Mouse (Mus musculus): ENCODE measurements around the gene Pcsk2. TPM values are rescaled to one million over a fixed set of nuclear protein-coding genes. Genes with fewer than 3 reads are reported as not detected.
A peak's percentile ranks its signal among the peaks of the same experiment; 100 is the strongest.

Gene Pcsk2
- polyA plus RNA-seq, 1 experiment, result 0.79 TPM

DNA sequence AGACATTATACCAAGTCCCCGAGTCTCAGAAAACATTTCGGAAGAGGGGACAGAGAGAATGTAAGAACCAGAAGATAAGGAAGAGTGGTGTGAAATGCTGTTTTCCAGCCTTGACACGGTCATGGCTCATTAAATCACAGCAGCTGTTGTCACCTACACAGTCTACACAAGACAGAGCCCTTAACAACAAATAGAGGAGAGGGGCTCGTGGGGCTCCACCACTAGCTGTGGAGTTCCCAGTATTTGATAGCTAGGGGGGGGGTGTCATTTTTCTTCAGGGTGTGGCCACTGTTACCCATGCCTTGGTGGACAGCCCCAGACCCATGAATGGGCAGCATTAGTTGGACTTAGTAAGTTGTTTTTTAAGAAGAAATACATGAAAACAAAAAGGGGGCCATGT is 266.3 kb downstream of the Pcsk2 start:
- DNase-seq (ENCODE audit: low read depth, low spot score), result no peak
- WGBS, result 66% methylated on average over 4 of the region's 4 CpGs

DNA sequence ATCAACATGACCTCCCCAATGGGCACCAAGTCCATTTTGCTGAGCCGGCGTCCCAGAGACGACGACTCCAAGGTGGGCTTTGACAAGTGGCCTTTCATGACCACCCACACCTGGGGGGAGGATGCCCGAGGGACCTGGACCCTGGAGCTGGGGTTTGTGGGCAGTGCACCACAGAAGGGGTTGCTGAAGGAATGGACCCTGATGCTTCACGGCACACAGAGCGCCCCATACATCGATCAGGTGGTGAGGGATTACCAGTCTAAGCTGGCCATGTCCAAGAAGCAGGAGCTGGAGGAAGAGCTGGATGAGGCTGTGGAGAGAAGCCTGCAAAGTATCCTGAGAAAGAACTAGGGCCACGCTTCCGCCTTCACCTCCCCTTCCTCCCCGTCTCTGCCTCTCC is 267.5 kb downstream of the Pcsk2 start:
- WGBS, result 89% methylated on average over 11 of the region's 11 CpGs
- no peak for DNase-seq (ENCODE audit: low read depth, low spot score)

DNA sequence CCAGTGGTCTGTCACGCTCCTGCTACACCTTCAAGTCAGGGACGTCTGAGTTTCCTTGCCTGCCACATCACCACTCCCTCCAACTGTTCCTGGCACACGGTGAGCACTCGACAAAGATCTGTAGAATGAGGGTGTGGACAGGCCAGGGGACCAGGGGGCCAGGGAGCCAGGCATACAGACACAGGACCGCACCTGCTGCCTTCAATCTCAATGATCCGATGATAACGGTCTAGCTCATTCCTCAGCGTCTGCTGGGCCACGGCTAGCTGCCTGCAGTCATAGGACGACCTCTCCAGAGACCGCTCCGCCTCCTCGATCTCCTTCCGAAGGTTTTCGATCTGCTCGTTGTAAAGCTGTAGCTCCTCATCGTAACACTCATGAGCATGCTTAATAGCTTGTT is 285.7 kb downstream of the Pcsk2 start:
- DNase-seq (ENCODE audit: low read depth, low spot score), result no peak

DNA sequence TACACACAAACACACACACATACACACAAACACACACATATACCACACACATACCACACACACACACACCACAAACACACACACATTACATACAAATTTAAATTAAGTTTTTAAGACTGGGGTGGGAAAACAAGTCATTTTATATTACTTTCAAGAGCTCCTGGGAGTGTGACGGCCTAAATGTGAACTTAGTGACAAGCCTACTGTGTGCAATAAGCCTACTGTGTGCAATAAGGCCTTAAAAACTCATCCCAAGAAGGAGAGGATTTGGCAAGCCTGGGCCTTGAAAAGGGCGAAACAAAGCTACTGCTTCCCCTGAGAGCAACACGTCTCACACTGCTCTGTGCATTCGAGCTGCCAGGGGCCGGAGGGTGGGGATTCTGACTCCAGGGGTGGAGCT is 286.8 kb downstream of the Pcsk2 start:
- DNase-seq (ENCODE audit: low read depth, low spot score), result no peak
- WGBS, result 88% methylated on average over 5 of the region's 5 CpGs

More for the DNA sequence above, 285.7 kb downstream of the Pcsk2 start:
- WGBS, result 63% methylated on average over 17 of the region's 17 CpGs

DNA sequence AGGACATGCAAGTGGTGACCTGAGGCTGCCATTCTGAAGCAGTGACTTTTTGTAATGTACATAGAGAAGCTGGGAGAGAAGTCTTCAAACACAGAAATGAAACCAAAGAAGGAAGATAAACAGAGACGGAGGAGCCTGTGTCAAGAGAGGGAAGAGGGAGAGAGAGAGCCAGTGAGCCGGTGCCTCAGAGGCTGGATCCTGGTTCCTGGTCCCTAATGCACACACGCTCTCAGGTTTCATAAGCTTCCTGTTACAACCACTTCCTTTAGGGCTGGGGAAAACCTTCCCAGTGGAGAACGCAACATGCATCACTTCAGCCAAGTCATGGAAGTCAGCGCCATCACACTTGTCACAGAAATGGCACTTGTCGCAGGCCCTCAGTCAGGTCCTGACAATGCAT is 288.1 kb downstream of the Pcsk2 start:
- no peak for DNase-seq (ENCODE audit: low read depth, low spot score)
- WGBS, result 45% methylated on average over 6 of the region's 6 CpGs

DNA sequence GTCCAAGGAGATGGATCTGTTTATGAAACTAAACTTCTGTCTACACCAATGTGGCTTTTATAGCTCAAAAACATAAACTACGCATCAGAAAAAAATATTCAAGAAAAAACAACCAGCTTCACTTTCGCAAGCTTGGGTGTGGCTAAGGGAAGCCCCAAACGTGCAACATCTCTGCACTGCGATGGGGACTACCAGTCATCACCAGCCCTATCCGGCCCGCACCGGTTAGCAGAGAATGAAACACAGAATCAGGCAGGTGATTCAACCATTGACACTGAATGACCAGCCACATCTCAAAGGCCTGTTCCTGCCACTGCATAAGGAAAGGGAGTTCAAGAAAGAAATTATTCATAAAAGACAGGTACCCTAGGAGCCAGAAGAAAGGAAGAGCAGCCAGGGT is 289.9 kb downstream of the Pcsk2 start:
- WGBS, result 69% methylated on average over 7 of the region's 7 CpGs
- no peak for DNase-seq (ENCODE audit: low read depth, low spot score)

DNA sequence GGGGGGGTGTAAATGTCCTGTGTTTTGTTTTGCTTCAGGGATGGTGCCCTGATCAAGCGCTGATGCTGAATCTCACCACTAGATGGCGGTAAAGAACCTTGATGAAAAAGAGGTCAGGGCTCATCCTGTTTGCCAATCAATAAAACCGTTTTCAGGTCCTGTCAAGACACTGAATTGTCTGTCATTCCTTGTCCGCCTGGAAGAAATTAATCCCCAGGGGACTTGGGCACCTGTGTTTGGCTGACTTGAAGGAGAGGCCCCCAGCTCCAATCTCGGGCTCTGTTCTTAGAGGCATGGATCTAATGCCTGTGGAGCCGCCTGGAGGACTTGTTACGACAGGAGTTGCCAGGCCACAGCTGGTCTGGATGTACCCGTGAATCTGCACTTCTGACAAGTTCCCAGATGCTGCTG is 291.3 kb downstream of the Pcsk2 start:
- WGBS, result 5% methylated on average over 8 of the region's 8 CpGs
- peak; percentile 70 for DNase-seq (ENCODE audit: low read depth, low spot score)

DNA sequence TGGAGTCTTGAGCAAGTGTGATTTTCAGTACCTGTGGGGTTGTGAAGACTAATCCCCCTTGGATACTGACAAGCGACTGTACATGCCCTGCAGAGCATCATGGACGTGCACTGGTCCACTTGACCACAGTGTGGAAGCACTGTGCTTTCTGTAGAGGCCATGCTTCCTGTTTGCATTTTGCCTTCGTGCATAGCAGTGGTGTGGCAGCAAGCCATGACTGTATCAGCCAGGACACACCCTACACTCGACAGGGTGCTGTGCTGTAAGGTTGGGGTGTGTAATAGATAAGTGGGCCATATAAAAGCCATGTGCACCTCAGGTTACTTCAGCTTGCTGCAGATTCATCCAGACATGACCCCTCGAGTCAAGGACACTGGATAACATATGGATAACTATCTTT is 292.7 kb downstream of the Pcsk2 start:
- peak; percentile 75 for DNase-seq (ENCODE audit: low read depth, low spot score)
- 12% methylated on average over 5 of the region's 5 CpGs for WGBS

DNA sequence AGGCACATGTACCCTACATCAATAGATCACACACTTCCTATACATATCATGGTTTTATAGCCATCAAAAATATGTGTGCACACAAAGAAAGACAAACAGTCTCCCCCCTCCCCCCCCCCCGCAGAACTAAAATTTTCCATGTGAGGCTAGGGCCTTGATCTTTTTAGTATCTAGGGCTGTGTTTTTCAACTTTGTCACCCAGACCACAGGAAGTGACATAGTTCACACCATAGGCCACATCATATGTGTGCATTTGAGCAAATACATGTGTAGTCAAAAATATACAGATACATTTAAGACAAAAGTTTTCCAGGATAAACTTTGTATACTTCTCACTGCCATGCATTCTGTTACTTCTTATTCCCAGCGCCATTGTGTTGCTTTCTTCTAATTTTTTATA is 293.5 kb downstream of the Pcsk2 start:
- no peak for DNase-seq (ENCODE audit: low read depth, low spot score)
- WGBS, result 69% methylated on average over 2 of the region's 2 CpGs

DNA sequence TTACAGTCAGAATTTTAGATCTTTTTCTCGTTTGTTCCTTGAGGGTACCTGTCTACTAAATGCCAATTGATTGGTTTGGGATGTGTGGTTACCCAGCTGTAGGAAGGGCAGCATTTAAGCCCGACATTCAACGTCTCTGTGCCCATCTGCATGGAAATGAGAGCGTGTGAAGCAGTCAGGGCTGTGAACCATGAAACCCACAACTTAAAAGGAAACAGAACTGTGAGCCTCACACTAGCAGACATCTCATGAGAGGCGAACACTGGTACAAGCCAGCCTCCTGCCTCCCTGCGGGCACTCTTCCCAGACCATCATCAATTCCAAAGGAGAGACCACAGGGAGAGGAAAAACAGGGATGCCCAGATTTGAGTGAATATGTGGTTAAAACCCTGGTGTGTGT is 294.9 kb downstream of the Pcsk2 start:
- no peak for DNase-seq (ENCODE audit: low read depth, low spot score)
- 87% methylated on average over 6 of the region's 6 CpGs for WGBS

DNA sequence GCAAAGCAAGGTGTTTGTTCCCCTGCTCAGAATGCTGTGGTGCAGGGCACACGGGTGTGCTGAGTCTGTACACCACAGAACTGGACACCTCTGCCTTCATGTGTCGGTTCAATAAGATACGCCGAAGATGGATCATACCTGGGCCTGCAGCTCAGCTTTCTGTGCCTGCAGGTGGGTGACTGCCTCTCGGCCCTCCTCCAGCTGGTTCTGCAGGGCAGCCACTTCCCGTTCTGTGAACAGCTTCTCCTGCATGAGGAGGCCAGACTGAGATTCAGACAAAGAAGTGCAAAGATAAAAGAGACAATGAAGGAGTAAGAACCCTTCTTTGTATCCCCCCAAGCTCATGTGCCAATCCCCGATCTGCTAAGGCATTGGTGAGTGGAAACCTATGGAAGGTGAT is 295.6 kb downstream of the Pcsk2 start:
- DNase-seq (ENCODE audit: low read depth, low spot score), result no peak
- WGBS, result 90% methylated on average over 7 of the region's 7 CpGs

DNA sequence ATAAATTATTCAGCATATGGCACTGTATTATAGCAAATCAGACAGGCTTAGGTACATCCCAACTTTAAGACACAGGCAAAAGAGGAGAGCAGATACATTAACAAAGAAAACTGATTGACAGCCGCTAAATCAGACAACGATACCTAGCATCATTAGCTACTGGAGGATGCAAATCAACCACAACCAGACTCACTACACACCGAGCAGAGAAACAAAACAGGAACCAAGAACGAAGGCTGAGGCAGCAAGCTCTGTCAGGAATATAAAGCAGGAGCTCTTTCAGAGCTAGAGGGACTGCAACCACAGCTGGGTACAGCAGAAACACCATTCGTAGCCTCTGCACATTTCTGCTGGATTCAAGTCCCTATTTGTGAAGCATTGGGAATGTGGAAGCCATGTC is 298.8 kb downstream of the Pcsk2 start:
- 86% methylated on average over 5 of the region's 5 CpGs for WGBS
- no peak for DNase-seq (ENCODE audit: low read depth, low spot score)

DNA sequence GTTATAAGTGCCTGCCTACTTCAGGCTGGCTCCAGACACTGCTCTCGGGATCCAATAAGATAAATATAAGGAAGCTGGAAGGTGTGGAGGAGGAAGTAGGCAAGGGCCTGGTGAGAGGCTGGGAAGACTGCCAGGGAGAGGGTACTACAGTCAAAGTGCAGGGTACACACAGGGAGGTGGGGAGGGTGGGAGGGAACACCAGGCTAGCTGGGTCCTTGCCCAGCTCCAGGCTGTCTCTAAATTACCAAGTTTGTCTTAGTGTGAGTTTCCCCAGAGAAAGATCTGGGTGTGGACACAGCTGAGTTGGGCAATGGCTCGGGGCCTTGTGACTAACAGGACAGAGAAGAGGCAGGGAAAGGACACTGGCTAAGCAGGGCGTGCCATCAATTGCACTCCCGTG is 300.8 kb downstream of the Pcsk2 start:
- WGBS, result 22% methylated on average over 4 of the region's 4 CpGs
- DNase-seq (ENCODE audit: low read depth, low spot score), result peak; percentile 78

DNA sequence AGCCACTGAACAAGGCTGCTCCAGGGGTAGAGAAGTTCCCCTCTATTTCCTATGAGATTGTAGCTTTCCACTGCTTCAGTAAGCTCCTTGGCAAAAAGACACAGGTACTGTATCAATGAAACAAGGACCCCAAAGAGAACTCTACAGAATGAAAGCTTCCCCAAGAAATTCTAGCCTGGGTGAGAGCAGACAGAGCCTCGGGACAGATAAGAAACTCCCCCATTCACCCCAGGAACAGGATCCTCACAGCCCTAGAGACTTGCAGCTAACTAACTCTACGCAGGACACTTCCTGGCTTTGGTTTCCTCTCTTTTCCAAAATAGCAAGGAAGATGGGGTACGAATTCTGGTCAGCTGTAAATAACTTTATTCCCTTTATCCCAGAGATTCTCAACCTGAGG is 301.3 kb downstream of the Pcsk2 start:
- WGBS, result 57% methylated on average over 3 of the region's 3 CpGs
- DNase-seq (ENCODE audit: low read depth, low spot score), result no peak

DNA sequence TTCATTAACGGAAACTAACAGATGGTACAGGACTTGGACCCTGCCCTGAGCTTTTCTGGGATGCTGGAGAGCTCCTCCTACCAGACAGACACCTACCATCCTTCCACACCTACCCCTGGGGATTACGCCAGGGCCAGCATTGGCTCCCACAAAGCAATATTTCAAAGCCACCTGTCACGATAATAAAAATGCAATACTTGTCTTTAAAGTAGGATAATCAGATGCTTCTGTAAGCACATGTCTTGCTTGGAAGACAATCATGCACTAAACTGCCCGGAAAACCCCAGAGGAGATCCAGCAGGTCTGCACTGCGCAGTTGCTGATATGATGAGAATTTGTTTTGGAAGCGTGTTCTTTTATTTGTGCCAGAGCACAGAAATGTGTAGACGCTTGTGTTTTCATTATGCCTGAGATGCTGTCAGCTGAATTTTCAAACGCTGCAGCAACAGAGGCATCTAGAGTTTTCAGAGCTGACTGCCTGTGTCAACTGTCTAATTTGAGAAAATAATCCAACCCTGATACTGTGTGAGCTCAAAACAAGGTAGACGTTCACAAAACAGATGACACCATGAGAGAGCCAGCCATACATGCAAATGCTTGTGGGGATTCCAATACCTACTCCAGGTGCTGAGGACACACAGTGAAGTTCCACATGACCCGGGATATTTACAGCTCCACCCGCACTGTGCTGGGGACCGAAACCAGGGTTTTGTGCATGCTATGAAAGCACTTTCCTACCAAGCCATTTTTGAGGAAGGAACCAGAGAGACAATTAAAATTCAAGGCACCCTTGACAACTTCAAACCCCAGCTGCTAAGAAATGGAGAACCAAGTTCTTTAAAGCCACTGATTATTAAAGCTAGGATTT is 305.6 kb downstream of the Pcsk2 start:
- WGBS, result 36% methylated on average over 12 of the region's 12 CpGs
- no peak for DNase-seq (ENCODE audit: low read depth, low spot score)

DNA sequence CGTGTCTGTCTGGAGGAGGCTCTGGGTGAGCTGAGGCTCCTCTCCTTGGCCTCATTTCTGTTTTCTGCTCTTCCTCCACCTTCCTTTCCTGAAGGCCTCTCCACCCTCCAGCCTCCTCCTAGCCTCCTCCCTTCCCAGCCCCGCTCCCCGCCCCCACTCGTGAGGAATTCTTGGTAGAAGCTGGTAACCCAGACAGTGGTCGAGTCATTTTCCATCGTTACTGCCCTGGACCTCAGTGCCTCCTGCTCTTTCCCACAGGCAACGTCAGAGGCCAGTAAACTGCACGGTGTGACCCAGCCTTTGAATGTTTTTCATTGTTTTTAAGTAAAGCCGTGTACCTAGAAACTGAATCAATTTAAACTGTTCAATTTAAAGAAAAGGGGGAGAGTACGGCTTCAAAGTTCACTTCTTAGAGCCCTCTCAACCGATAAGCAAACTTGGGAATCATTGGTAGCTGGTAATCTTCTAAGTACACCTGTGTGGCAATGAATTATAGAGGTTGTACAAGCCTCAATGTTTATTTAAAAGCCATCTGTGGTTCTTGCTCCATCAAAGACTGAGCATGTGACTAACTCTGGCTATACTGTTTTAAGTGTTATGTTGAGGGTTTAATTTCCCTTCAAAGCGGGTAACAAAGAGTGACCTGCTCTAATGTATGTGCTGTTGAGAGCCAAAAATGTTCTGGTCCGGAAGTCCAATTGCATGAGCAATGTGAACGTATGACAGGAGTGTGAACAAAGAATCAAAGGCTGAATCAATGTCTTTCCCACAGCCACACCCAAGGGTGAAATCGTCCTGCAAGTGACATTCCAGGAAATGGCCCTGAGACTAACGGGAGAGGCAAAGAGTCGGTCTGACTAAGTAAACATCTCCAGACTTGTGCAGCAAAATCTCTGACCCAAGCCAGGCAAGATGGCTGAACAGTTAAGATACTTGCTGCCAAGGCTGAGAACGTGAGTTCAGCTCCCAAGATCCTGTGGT is 306.6 kb downstream of the Pcsk2 start:
- 21% methylated on average over 18 of the region's 18 CpGs for WGBS
- DNase-seq (ENCODE audit: low read depth, low spot score), result peak; percentile 79

DNA sequence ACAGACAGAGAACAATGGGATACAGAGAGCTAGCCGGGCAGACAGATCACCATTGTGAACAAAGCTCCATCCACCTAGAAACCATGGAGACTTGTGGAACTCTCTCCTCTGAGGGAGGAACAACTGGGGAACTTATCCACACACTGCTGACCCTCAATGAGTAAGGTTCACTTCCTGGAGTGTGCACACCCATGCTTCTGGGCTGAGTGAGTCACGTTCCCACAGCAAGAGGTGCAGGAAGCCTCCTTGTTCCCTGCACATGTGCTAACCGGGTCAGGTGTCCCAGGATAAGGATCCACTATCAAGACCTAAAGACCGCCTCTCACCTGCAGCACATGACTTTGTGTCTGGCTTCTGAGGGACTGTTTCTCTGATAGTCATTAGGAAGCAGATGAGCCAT is 307.5 kb downstream of the Pcsk2 start:
- WGBS, result 25% methylated on average over 4 of the region's 4 CpGs
- DNase-seq (ENCODE audit: low read depth, low spot score), result peak; percentile 39

DNA sequence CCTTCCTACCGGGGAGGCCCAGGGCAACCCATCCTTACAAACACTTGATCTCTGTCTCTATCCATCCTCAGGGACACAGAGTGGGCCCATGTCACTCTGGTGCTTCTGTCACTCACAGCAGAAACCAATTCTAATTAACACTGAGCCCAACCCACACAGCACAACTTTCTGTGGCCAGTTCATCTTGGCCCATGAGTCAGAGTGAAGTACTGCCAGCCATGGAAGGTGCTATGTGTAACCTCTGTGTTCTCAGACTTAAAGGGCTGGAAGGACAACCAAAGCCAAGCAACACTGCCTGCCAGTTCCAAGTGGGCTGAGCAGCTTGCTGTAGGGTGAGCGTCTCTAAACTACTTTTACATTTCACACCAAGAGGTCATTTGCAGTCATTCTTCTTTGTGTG is 313.2 kb downstream of the Pcsk2 start:
- no peak for DNase-seq (ENCODE audit: low read depth, low spot score)
- WGBS, result 92% methylated on average over 2 of the region's 2 CpGs

DNA sequence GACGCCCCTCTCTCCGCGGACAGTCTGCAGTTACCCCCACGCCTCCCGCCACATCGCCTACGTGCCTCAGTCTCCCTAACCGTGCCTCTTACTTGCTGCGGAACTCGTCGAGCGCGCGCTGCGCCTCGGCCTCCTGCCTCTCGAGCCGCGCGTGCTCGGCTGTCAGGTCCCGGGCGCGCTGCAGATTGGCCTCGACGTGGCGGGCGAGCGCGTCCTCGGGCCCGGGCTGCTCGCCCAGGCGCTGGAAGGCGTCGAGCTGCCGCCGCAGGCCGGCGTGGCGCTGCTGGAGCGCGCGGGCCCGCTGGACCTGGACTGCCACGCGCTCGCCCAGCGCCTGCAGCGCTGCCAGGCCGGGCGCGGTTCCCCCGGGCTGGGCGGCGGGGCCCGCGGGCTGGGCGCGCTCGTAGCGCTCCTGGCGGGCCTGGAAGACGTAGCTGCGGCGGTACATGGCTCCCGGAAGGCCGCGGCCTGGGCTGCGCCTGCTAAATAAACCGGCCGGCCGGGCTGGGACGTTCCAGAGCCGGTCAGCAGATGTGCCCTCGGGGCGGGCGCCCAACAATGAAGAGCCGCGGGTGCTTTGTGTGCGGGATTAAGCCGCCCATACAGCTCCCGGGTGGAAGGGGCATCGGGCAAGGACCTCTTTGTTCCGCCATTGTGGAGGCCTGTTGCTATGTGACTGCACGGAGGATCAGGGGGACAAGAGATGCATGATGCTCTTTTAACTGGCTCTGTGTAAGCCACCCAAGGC is 316.7 kb downstream of the Pcsk2 start, which contains the start of gene Bfsp1:
Gene Bfsp1, minus strand, starts transcription at position 690 of the 748 bp plus-strand sequence.
- no peak for DNase-seq (ENCODE audit: low read depth, low spot score)
- 5% methylated on average over 86 of the region's 86 CpGs for WGBS

DNA sequence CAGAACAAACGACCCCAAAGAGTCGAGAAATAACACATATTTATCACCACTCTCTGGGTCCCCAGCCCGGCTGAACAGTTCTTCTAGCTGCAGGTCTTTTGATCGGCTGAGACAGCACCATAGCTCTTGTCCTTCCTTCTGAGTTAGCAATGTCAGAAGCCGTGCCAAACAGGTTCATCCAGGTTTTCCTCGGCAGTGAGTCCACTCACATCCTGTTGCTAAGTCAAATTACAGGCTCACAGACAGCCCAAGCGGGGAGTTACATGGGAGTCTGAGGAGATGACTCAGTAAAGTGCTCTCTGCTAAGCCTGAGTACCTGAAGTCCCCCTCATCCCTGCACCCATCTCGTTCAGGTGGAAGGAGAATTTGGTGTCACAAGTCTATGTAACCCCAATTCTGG is 318.6 kb downstream of the Pcsk2 start:
- DNase-seq (ENCODE audit: low read depth, low spot score), result no peak
- WGBS, result 30% methylated on average over 8 of the region's 8 CpGs
